Mouse (Mus musculus) embryo, embryonic 11.5 days (tissue): ENCODE results near the gene Stat1.

Source experiments
- DNase-seq: peaks from one replicate; pipeline ENCODE4 v3.0.0-alpha.2; 2012; ENCODE audit warnings: low read depth, low spot score

Stat1 gene

GRCm38 (mm10) chr1:52131787-52132377, 12.6 kb downstream of the Stat1 start:
- DNase-seq, result no peak

GRCm38 (mm10) chr1:52133254-52133653, 14.0 kb downstream of the Stat1 start:
- no peak for DNase-seq

GRCm38 (mm10) chr1:52137292-52137691, 18.1 kb downstream of the Stat1 start:
- DNase-seq, result no peak

- no peak for DNase-seq
These were observed 21.3 kb downstream of the Stat1 start for GRCm38 (mm10) chr1:52140534-52140933.

- DNase-seq, result no peak
These were observed 22.2 kb downstream of the Stat1 start for GRCm38 (mm10) chr1:52141482-52141881.

- no peak for DNase-seq
These were observed 22.9 kb downstream of the Stat1 start for GRCm38 (mm10) chr1:52142117-52142516.

- no peak for DNase-seq
These were observed 24.0 kb downstream of the Stat1 start for GRCm38 (mm10) chr1:52143191-52143590.

GRCm38 (mm10) chr1:52143596-52144156, 24.4 kb downstream of the Stat1 start:
- no peak for DNase-seq

GRCm38 (mm10) chr1:52144907-52145306, 25.7 kb downstream of the Stat1 start:
- DNase-seq, result no peak

GRCm38 (mm10) chr1:52146214-52146970, 27.2 kb downstream of the Stat1 start:
- peak; percentile 51 for DNase-seq

- DNase-seq, result no peak
These were observed 28.2 kb downstream of the Stat1 start for GRCm38 (mm10) chr1:52147431-52147830.

- DNase-seq, result no peak
These were observed 28.9 kb downstream of the Stat1 start for GRCm38 (mm10) chr1:52148178-52148577.

- no peak for DNase-seq
These were observed 29.5 kb downstream of the Stat1 start for GRCm38 (mm10) chr1:52148696-52149095.

GRCm38 (mm10) chr1:52149934-52150346, 30.7 kb downstream of the Stat1 start:
- no peak for DNase-seq

- DNase-seq, result no peak
These were observed 31.4 kb downstream of the Stat1 start for GRCm38 (mm10) chr1:52150676-52151075.

- DNase-seq, result no peak
These were observed 31.9 kb downstream of the Stat1 start for GRCm38 (mm10) chr1:52151166-52151565.

GRCm38 (mm10) chr1:52152369-52152768, 33.1 kb downstream of the Stat1 start:
- no peak for DNase-seq

GRCm38 (mm10) chr1:52152936-52153335, 33.7 kb downstream of the Stat1 start:
- no peak for DNase-seq

- DNase-seq, result no peak
These were observed 35.6 kb downstream of the Stat1 start for GRCm38 (mm10) chr1:52154890-52155289.

GRCm38 (mm10) chr1:52156351-52156750, 37.1 kb downstream of the Stat1 start:
- no peak for DNase-seq

GRCm38 (mm10) chr1:52158040-52158439, 38.8 kb downstream of the Stat1 start:
- DNase-seq, result no peak

- DNase-seq, result no peak
These were observed 39.5 kb downstream of the Stat1 start for GRCm38 (mm10) chr1:52158490-52159381.
